Mouse (Mus musculus) granulocyte monocyte progenitor cell, adult 5-6 weeks (primary cell): ENCODE data around the gene Rdh5. TPM values are rescaled to one million over a fixed set of nuclear protein-coding genes. Genes with fewer than 3 reads are reported as not detected.

Experiments
- ATAC-seq: replicated peaks from 2 replicates; pipeline ENCODE4 v1.8.0; 2016; ENCODE audit warnings: mild to moderate bottlenecking, moderate TSS enrichment, inconsistent platforms; ENCODE audit not compliant: poor library complexity, severe bottlenecking
- total RNA-seq, 2 experiments: library from RNA; stranded (forward) in 1 of 2; stranded (reverse) in 1 of 2; fragments of 200-712, 200-1000 nt in 1 of 2; fragments of >200 nt in 1 of 2; fragmentation: Nextera tagmentation in 1 of 2; gene quantifications; 2 replicates each; pipeline ENCODE4 v1.2.3; 2014 to 2017

Gene Rdh5
- total RNA-seq, 2 experiments from 2014 or later: 2.0 TPM; not detected in 1

- no peak for ATAC-seq
Measured at GRCm38 (mm10) chr10:128878291-128878690, 44.4 kb downstream of the Rdh5 start.

GRCm38 (mm10) chr10:128870341-128870740 is 52.3 kb downstream of the Rdh5 start:
- no peak for ATAC-seq

DNA sequence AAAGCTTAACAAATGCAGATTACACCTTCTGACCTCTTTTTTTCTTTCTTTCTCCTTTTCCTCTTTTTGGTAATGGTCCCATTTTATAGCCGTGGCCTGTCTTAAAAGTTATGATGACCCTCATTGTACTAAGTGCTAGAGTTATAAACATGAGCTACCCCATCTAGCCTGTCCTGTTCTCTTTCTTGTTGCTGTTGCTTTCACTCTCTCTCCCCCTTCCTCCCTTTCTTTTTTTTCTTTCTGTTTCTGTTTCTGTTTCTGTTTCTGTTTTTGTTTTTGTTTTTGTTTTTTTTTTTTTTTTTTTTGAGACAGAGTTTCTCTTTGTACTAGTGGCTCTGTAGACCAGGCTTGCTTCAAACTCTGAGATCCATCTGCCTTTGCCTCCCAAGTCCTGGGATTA is 56.2 kb downstream of the Rdh5 start:
- no peak for ATAC-seq

GRCm38 (mm10) chr10:128866042-128866441 is 56.6 kb downstream of the Rdh5 start:
- no peak; the same call in 1 of the 2 replicates for ATAC-seq

Other genes with a start within 250 kb of the Rdh5 start
- 3.5 and 4.1 TPM in 2 replicates for gene Suox, start 248.8 kb downstream of the Rdh5 start, total RNA-seq (2014; fragmentation: Nextera tagmentation)
- gene Suox, start 248.8 kb downstream of the Rdh5 start, total RNA-seq (2017): 5.9 and 8.1 TPM in 2 replicates
- gene Rab5b, start 226.6 kb downstream of the Rdh5 start, total RNA-seq (2014; fragmentation: Nextera tagmentation): 43.7 and 43.8 TPM in 2 replicates
- 45.7 and 58.0 TPM in 2 replicates for gene Rab5b, start 226.6 kb downstream of the Rdh5 start, total RNA-seq (2017)
- 0.28 and 2.6 TPM in 2 replicates for gene Pmel, start 218.7 kb downstream of the Rdh5 start, total RNA-seq (2014; fragmentation: Nextera tagmentation)
- gene Pmel, start 218.7 kb downstream of the Rdh5 start, total RNA-seq (2017): 0.52 and 1.6 TPM in 2 replicates
- gene Cdk2, start 217.9 kb downstream of the Rdh5 start, total RNA-seq (2014; fragmentation: Nextera tagmentation): 101 and 134 TPM in 2 replicates
- gene Cdk2, start 217.9 kb downstream of the Rdh5 start, total RNA-seq (2017): 60.3 and 73.1 TPM in 2 replicates
- 13.2 and 15.8 TPM in 2 replicates for gene Dgka, start 178.0 kb downstream of the Rdh5 start, total RNA-seq (2014; fragmentation: Nextera tagmentation)
- gene Dgka, start 178.0 kb downstream of the Rdh5 start, total RNA-seq (2017): 9.4 and 12.0 TPM in 2 replicates
- 43.5 and 52.0 TPM in 2 replicates for gene Pym1, start 175.0 kb downstream of the Rdh5 start, total RNA-seq (2014; fragmentation: Nextera tagmentation)
- 47.6 and 82.5 TPM in 2 replicates for gene Pym1, start 175.0 kb downstream of the Rdh5 start, total RNA-seq (2017)
- 6.9 and 8.3 TPM in 2 replicates for gene Mmp19, start 132.0 kb downstream of the Rdh5 start, total RNA-seq (2014; fragmentation: Nextera tagmentation)
- gene Mmp19, start 132.0 kb downstream of the Rdh5 start, total RNA-seq (2017): 14.9 and 15.6 TPM in 2 replicates
- 16.5 and 17.5 TPM in 2 replicates for gene Dnajc14, start 118.8 kb downstream of the Rdh5 start, total RNA-seq (2014; fragmentation: Nextera tagmentation)
- 23.8 and 30.7 TPM in 2 replicates for gene Dnajc14, start 118.8 kb downstream of the Rdh5 start, total RNA-seq (2017)
- 10.8 and 14.4 TPM in 2 replicates for gene Tmem198b, start 118.5 kb downstream of the Rdh5 start, total RNA-seq (2014; fragmentation: Nextera tagmentation)
- gene Tmem198b, start 118.5 kb downstream of the Rdh5 start, total RNA-seq (2017): 3.4 and 3.6 TPM in 2 replicates
- 184 and 236 TPM in 2 replicates for gene Sarnp, start 105.6 kb downstream of the Rdh5 start, total RNA-seq (2014; fragmentation: Nextera tagmentation)
- gene Sarnp, start 105.6 kb downstream of the Rdh5 start, total RNA-seq (2017): 265 and 272 TPM in 2 replicates
- 33.9 and 84.1 TPM in 2 replicates for gene Ormdl2, start 101.2 kb downstream of the Rdh5 start, total RNA-seq (2014; fragmentation: Nextera tagmentation)
- gene Ormdl2, start 101.2 kb downstream of the Rdh5 start, total RNA-seq (2017): 82.4 and 147 TPM in 2 replicates
- 0.21 TPM in 1 of 2 replicates, not detected in the other for gene Gdf11, start 31.2 kb downstream of the Rdh5 start, total RNA-seq (2014; fragmentation: Nextera tagmentation)
- gene Gdf11, start 31.2 kb downstream of the Rdh5 start, total RNA-seq (2017): 0.15 TPM in 1 of 2 replicates, not detected in the other
- 139 and 203 TPM in 2 replicates for gene Cd63, start 21.9 kb downstream of the Rdh5 start, total RNA-seq (2014; fragmentation: Nextera tagmentation)
- gene Cd63, start 21.9 kb downstream of the Rdh5 start, total RNA-seq (2017): 123 and 185 TPM in 2 replicates
- gene Bloc1s1, start 1.1 kb upstream of the Rdh5 start, total RNA-seq (2014; fragmentation: Nextera tagmentation): 124 and 140 TPM in 2 replicates
- gene Bloc1s1, start 1.1 kb upstream of the Rdh5 start, total RNA-seq (2017): 71.3 and 86.4 TPM in 2 replicates
- not detected in 2 replicates for gene Itga7, start 10.9 kb upstream of the Rdh5 start, total RNA-seq (2014; fragmentation: Nextera tagmentation)
- gene Itga7, start 10.9 kb upstream of the Rdh5 start, total RNA-seq (2017): not detected in 2 replicates
- not detected in 2 replicates for gene Mettl7b, start 38.1 kb upstream of the Rdh5 start, total RNA-seq (2014; fragmentation: Nextera tagmentation)
- gene Mettl7b, start 38.1 kb upstream of the Rdh5 start, total RNA-seq (2017): not detected in 2 replicates
- gene Olfr9, start 66.5 kb upstream of the Rdh5 start, total RNA-seq (2014; fragmentation: Nextera tagmentation): not detected in 2 replicates
- not detected in 2 replicates for gene Olfr9, start 66.5 kb upstream of the Rdh5 start, total RNA-seq (2017)
- not detected in 2 replicates for gene Olfr763, start 87.9 kb upstream of the Rdh5 start, total RNA-seq (2014; fragmentation: Nextera tagmentation)
- not detected in 2 replicates for gene Olfr763, start 87.9 kb upstream of the Rdh5 start, total RNA-seq (2017)
- not detected in 2 replicates for gene Olfr764-ps1, start 117.0 kb upstream of the Rdh5 start, total RNA-seq (2014; fragmentation: Nextera tagmentation)
- not detected in 2 replicates for gene Olfr764-ps1, start 117.0 kb upstream of the Rdh5 start, total RNA-seq (2017)
- not detected in 2 replicates for gene Olfr765, start 127.1 kb upstream of the Rdh5 start, total RNA-seq (2014; fragmentation: Nextera tagmentation)
- gene Olfr765, start 127.1 kb upstream of the Rdh5 start, total RNA-seq (2017): not detected in 2 replicates
- gene Olfr766-ps1, start 146.1 kb upstream of the Rdh5 start, total RNA-seq (2014; fragmentation: Nextera tagmentation): not detected in 2 replicates
- gene Olfr766-ps1, start 146.1 kb upstream of the Rdh5 start, total RNA-seq (2017): not detected in 2 replicates
- not detected in 2 replicates for gene Olfr767, start 160.0 kb upstream of the Rdh5 start, total RNA-seq (2014; fragmentation: Nextera tagmentation)
- not detected in 2 replicates for gene Olfr767, start 160.0 kb upstream of the Rdh5 start, total RNA-seq (2017)
- not detected in 2 replicates for gene Olfr768, start 176.5 kb upstream of the Rdh5 start, total RNA-seq (2014; fragmentation: Nextera tagmentation)
- gene Olfr768, start 176.5 kb upstream of the Rdh5 start, total RNA-seq (2017): not detected in 2 replicates
- not detected in 2 replicates for gene Olfr769, start 195.0 kb upstream of the Rdh5 start, total RNA-seq (2014; fragmentation: Nextera tagmentation)
- not detected in 2 replicates for gene Olfr769, start 195.0 kb upstream of the Rdh5 start, total RNA-seq (2017)
- gene Olfr770, start 216.1 kb upstream of the Rdh5 start, total RNA-seq (2014; fragmentation: Nextera tagmentation): not detected in 2 replicates
- gene Olfr770, start 216.1 kb upstream of the Rdh5 start, total RNA-seq (2017): not detected in 2 replicates
- gene Olfr771, start 241.9 kb upstream of the Rdh5 start, total RNA-seq (2014; fragmentation: Nextera tagmentation): not detected in 2 replicates
- gene Olfr771, start 241.9 kb upstream of the Rdh5 start, total RNA-seq (2017): not detected in 2 replicates